Mouse (Mus musculus) heart, postnatal 0 days (tissue): ENCODE results near the gene Mgrn1. TPM values are rescaled to one million over a fixed set of nuclear protein-coding genes. Genes with fewer than 3 reads are reported as not detected.

Experiments
- ATAC-seq: fragments of 200-750 bp; cut with Nextera tagmentation; 2 replicates; pipeline ENCODE4 v1.8.0; 2017; ENCODE audit warnings: low read depth, moderate number of reproducible peaks, moderate library complexity; ENCODE audit not compliant: insufficient read depth
- DNase-seq: peaks from one replicate; pipeline ENCODE4 v3.0.0-alpha.2; 2016; ENCODE audit warnings: low spot score
- H3K27ac ChIP-seq: fragments of 300-500 bp; sonication (generic); 2 replicates; pipeline ENCODE4 v1.5.1; 2014; ENCODE audit warnings: low read depth, mild to moderate bottlenecking
- H3K27me3 ChIP-seq: fragments of 300-500 bp; sonication (generic); 2 replicates; pipeline ENCODE4 v1.6.1; 2014; ENCODE audit warnings: low read length, mixed read lengths; ENCODE audit not compliant: control insufficient read depth, insufficient read depth
- H3K36me3 ChIP-seq: fragments of 300-500 bp; sonication (generic); replicated peaks from 2 replicates; pipeline ENCODE4 v1.6.1; 2014; ENCODE audit warnings: low read length, mixed read lengths; ENCODE audit not compliant: control insufficient read depth, insufficient read depth
- H3K4me1 ChIP-seq: fragments of 300-500 bp; sonication (generic); 2 replicates; pipeline ENCODE4 v1.6.1; 2014; ENCODE audit warnings: antibody characterized with exemption; ENCODE audit not compliant: control insufficient read depth, insufficient read depth
- H3K4me2 ChIP-seq: fragments of 300-500 bp; sonication (generic); 2 replicates; pipeline ENCODE4 v1.6.1; 2014; ENCODE audit warnings: low read depth, mild to moderate bottlenecking, low read length, moderate library complexity
- H3K4me3 ChIP-seq: fragments of 300-500 bp; sonication (generic); 2 replicates; pipeline ENCODE4 v1.5.1; 2014; ENCODE audit warnings: low read depth, low read length
- H3K9ac ChIP-seq: fragments of 300-500 bp; sonication (generic); replicated peaks from 2 replicates; pipeline ENCODE4 v1.6.1; 2014; ENCODE audit warnings: low read depth, low read length, mixed read lengths
- H3K9me3 ChIP-seq: fragments of 300-500 bp; sonication (generic); replicated peaks from 2 replicates; pipeline ENCODE4 v1.6.1; 2016; ENCODE audit warnings: low read length; ENCODE audit not compliant: control insufficient read depth
- CTCF ChIP-seq: IDR thresholded peaks from 2 replicates; pipeline ENCODE4 v1.5.1; 2016; ENCODE audit warnings: antibody characterized with exemption, control low read depth, low read depth
- EP300 ChIP-seq: IDR thresholded peaks from 2 replicates; pipeline ENCODE4 v1.6.1; 2016; ENCODE audit warnings: antibody characterized with exemption, low read depth
- WGBS: fragments of 180-500 bp; shearing (Covaris S2); extraction: QIAGEN DNeasy Blood & Tissue Kit; methylation state at CpG from one replicate; pipeline ENCODE4 v1.1.7; 2014; 5-methylcytosine and 5-hydroxymethylcytosine counted together
- polyA plus RNA-seq: library from polyadenylated mRNA; unstranded; fragments of >200 nt; fragmentation: Nextera tagmentation; extraction: Ambion mirVana; gene quantifications from 2 replicates; pipeline ENCODE4 v1.2.1, GENCODE M21; 2015
- total RNA-seq: library from RNA; depleted of rRNA; stranded (reverse); fragments of >200 nt; gene quantifications from 2 replicates; pipeline ENCODE4 v1.2.3, GENCODE M21; 2014; ENCODE audit warnings: low replicate concordance

The Mgrn1 gene
- total and polyA plus RNA-seq, 2 experiments from 2014 or later = 159 to 223 TPM

DNA sequence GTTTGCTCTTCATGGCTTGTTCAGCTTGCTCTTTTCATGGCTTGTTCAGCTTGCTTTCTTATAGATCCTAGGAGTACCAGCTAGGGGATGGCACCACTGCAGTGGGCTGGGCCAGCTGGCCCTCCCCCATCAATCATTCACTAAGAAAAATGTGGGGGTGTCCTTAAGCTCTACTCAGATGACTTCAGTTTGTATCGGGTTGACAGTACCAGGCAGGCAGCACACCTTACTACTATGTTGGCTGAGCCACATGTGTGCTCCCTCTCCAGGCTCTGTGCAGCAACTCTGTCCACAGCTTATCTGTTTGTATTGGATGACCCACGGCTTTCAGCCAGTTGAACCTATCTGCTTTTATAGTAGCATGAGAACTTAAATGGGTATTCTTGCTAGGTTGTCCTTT is 42.4 kb downstream of the Mgrn1 start:
- Histone ChIP-seq H3K9ac (no peak overlapping the region), H3K4me2 (no peak overlapping the region), H3K4me3 (no peak overlapping the region), H3K4me1 (no peaks in the 10 kb centered on the region), H3K27ac (no peak overlapping the region), H3K27me3 (no peaks in the 10 kb centered on the region), H3K9me3 (no peaks in the 10 kb centered on the region), H3K36me3 (peaks cover 98% of the 10 kb centered on the region)
- DNase-seq = no peak
- 77% methylated on average over 2 of the region's 2 CpGs for WGBS
- TF ChIP-seq EP300 = no peak
- no peak for TF ChIP-seq CTCF
- ATAC-seq = no peak

DNA sequence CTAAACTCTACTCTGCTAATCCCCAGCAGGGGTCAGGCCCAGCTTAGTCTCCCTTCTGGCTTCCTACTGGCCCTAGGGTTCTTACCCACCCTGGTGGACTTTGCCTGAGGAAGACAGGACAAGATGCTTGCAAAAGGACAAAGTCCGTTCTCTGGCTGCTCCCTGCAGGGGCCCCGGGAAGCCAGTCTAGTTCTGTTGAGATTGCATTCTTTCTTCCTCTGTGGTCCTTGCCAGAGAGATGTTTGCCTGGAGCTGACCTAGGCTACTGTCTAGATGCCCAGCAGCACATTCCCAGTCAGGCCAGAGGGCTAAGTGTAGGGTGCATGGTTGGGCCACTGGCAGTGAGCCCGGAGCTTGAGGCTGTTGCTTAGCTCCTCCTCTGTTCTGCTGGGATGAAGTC is 46.4 kb downstream of the Mgrn1 start:
- Histone ChIP-seq H3K27ac (no peak overlapping the region), H3K9ac (no peak overlapping the region), H3K4me1 (no peaks in the 10 kb centered on the region), H3K4me3 (no peak overlapping the region), H3K27me3 (no peaks in the 10 kb centered on the region), H3K4me2 (no peak overlapping the region), H3K36me3 (peaks cover 98% of the 10 kb centered on the region), H3K9me3 (no peaks in the 10 kb centered on the region)
- DNase-seq (no peak), ATAC-seq (no peak)
- TF ChIP-seq CTCF (no peak), EP300 (no peak)
- 48% methylated on average over 3 of the region's 3 CpGs for WGBS

DNA sequence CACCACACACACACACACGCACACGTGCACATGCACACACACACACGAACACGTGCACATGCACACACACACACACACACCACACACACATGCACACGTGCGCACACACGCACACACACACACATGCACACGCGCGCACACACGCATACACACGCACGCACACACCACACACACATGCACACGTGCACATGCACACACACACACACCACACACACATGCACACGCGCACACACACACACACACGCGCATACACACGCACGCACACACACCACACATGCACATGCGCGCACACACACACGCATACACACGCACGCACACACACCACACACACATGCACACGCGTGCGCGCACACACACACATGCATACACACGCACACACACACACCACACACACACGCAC is 49.4 kb downstream of the Mgrn1 start:
- H3K9me3 ChIP-seq = no peaks in the 10 kb centered on the region
- H3K4me3 ChIP-seq = no peak overlapping the region
- H3K27me3 ChIP-seq = no peaks in the 10 kb centered on the region
- peak overlapping the region; percentile 78 for H3K27ac ChIP-seq
- no peak overlapping the region for H3K4me2 ChIP-seq
- DNase-seq (no peak), ATAC-seq (no peak)
- TF ChIP-seq EP300 (no peak), CTCF (no peak)
- H3K4me1 ChIP-seq = peaks cover 11% of the 10 kb centered on the region
- no peak overlapping the region for H3K9ac ChIP-seq
- WGBS = 98% methylated on average over 31 of the region's 31 CpGs
- peaks cover 75% of the 10 kb centered on the region for H3K36me3 ChIP-seq

- TF ChIP-seq EP300 (no peak), CTCF (no peak)
- Histone ChIP-seq H3K4me3 (no peak overlapping the region), H3K9ac (no peak overlapping the region), H3K4me2 (no peak overlapping the region), H3K27me3 (no peaks in the 10 kb centered on the region), H3K27ac (peak overlapping the region; percentile 78), H3K9me3 (no peaks in the 10 kb centered on the region), H3K4me1 (peaks cover 11% of the 10 kb centered on the region), H3K36me3 (peaks cover 75% of the 10 kb centered on the region)
- DNase-seq (no peak), ATAC-seq (no peak)
- 50% methylated on average over 10 of the region's 10 CpGs for WGBS
These were observed 50.1 kb downstream of the Mgrn1 start for GRCm38 (mm10) chr16:4935931-4936703.

DNA sequence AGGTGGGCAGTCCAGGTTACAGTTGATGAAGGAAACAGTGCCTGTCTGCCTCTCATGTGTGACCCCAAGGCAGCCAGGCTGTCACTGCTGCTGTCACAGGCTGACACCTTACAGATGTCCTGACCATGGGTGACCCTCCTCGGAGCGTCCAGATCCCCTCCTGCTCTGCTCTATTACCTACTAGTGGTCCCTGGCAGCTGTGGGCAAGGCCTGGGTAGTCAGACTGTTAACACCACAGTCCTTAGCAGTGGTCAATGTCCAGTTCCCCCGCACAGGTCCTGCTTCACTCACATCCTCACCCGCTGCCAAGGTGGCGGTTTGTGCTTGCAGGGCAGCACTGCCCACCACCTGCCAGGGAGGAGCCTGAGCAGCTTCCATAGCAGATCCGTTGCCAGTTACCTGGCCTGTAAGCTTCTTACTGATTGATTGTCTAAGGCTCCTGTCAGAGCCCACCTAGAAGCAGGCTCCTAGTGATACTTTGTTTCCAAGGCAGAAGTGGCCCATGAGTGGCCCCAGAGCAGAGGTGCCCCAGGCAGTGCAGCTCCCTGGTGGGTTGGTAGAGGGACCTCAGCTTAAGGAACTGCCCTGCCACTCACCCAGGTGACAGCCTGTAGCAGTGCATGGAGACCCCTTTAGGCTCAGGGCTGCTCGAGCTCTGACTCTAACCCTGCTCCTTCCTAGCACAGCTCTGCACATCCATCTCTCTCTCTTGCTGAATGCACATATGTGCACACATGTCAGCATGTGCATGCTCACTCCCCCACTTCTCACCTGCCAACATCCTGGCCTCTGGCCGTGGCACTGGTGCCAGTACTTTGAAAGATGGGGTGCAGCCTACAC is 51.5 kb downstream of the Mgrn1 start:
- Histone ChIP-seq H3K4me2 (no peak overlapping the region), H3K9ac (no peak overlapping the region), H3K4me1 (peaks cover 11% of the 10 kb centered on the region), H3K4me3 (no peak overlapping the region), H3K36me3 (peaks cover 75% of the 10 kb centered on the region), H3K27me3 (no peaks in the 10 kb centered on the region), H3K9me3 (no peaks in the 10 kb centered on the region), H3K27ac (no peak overlapping the region)
- no peak for ATAC-seq
- DNase-seq = no peak
- TF ChIP-seq EP300 (no peak), CTCF (no peak)
- WGBS = 86% methylated on average over 8 of the region's 8 CpGs
